Mouse (Mus musculus) yolk sac, embryonic 10.5 days (tissue): ENCODE data around the gene Dnah11.

ENCODE experiments used
- DNase-seq: peaks from one replicate; pipeline ENCODE4 v3.0.0-alpha.2; 2017; ENCODE audit warnings: low spot score

The Dnah11 gene

DNA sequence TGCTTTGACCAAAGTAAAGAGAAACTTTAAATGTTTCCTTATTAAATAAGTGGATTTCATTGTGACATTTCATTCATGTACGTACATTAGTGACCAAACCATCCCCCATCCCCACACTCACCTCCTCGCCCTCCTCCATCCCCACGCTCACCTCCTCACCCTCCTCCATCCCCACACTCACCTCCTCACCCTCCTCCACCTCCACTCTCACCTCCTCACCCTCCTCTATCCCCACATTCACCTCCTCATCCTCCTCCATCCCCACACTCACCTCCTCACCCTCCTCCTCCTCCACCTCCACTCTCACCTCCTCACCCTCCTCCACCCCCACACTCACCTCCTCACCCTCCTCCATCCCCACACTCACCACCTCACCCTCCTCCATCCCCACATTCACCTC is 337.6 kb downstream of the Dnah11 start:
- DNase-seq = no peak

DNA sequence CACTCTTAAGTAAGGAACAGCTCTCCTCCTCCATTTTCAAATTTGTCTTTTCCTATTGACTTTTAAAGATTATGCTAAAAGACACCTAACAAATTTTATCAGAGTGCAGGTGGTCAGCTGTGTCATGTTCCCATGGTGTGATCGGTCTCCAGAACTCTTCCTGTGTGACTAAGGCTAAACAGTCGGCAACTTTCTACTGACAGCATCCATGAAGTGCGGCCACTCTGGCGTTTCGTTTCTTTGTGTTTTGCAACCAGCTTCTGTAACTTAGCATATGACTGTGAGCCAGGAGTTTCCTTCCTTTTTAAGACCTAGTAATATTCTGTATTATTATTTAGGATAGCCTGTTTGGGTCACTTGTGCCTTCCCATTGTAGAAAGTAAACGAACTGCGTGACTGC is 338.0 kb downstream of the Dnah11 start:
- DNase-seq = no peak

DNA sequence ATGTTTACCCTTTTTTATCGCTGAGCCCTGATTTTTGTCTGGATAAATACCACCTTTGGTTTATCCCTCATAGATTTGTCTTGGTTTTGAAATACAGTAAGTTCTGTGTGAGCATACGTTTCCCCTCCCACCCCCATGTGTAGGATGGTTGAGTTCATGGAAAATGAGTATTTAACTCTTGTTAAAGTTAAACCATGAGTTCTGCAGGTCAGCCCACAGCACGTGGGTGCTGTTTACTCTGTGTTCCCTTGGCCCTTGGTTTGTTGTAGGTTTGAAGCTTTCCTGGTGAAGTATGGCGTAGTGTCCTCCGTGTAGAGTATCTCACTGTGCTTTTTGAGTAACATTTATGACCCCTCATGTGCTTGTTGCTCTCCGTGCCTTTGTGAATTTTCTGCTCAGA is 341.0 kb downstream of the Dnah11 start:
- DNase-seq = no peak

DNA sequence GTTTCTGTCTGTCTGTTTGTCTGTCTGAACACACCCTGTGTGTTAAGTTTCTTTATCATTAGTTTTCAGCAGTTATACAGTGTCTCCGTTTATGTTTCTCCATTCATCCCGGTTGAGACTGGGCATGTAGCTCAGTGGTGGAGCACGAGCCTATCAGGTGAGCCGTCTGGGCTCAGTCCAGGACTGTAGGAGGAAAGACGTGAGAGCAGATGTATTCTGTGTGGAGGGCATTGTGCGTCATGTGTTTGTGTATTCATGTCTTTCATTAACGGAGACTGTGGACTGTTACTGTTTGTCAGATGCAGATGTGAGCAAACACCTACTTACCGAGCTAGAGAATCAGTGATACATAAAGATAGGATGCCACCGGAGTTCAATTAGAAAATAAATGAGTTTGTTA is 341.8 kb downstream of the Dnah11 start:
- DNase-seq = no peak

DNA sequence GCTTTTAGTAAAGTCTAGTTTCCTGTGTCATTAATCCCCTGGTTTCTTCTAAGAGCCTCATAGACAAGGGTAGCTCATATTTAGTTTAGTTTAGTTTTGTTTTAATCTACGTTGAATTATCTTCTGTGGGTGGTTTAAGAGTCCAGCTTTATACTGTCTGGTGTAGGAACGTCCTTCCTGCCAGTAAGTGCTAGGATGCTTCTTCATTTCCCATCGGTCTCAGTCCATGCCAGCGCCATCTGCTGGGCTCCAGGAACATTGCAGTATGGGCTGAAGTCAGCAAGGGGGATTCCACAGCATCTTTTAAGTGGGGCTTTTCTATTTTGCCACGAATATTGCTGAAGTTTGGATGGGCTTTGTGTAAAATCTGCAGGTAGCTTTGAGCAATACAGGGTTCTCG is 345.5 kb downstream of the Dnah11 start:
- peak; percentile 8 for DNase-seq

DNA sequence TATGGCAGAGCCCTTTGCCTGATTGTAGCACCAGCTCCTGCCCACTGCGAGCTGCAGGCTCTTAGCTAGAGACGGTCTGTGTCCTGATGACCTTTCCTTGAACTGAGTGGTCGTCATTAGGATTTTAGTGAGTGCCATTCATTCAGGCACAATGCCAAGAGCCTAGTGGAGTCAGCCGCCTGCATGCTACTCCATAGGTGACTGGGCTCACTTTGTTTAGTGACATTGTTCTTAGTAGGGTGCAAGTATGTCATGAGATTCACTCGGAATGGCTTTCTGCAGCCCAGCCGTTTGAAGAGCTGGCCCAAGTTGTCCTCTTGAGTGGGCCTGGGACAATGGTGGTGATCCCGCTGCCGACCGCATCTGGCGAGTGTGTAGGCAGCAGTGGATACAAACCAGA is 348.4 kb downstream of the Dnah11 start:
- no peak for DNase-seq

DNA sequence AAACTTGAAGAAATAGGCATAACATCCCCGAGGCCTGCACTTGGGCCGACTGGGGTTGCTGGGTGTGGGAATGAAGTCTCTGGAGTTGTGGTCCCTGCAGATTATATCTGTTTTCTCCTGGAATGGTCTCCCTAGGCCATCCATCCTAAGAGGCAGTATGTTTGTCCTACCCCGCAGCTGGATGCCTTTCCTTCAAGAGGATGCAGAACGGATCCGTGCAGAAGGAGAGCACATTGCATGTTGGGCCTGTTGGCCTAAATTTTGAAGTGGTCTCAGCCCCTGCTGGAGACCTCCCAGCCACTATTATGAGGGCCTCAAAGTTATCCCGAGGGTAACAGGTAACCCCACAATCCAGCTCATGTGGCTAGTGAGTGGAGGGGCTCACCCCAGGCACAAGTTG is 350.2 kb downstream of the Dnah11 start:
- DNase-seq = no peak

DNA sequence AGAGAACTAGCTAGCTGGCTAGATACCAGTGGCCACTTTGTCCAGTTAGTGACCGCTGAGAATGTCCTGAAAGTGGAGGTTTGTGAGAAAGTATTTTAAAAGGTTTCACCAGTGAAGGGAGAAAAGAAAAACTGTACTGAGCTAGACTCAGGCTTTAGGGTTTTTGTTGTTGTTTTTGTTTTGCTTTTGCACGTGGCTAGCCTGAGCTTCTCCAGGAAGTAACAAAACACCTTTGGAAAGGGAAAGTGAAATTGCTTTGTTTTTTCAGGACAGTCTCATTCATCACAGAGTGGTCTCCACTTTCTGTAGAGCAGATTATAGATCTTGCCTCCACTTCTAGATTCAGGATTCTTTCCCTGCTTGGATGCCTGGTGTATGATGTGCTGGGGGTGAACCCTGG is 353.9 kb downstream of the Dnah11 start:
- no peak for DNase-seq

DNA sequence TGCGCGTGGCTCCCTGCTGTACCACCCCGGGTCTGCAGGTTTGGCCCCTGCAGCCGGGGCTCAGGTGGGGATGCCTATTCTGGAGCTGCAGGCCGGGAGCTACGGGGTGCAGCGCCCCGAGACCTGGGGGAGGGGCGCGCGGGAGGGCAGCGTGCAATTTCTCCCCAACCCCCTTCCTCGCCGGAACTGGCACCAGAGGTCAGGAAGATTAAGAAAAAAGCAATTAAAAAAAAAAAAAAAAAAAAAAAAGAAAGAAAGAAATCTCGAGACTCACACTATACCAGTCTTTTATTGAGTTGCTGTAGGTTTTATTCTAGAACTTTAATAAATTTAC is 354.8 kb downstream of the Dnah11 start:
- DNase-seq = no peak

DNA sequence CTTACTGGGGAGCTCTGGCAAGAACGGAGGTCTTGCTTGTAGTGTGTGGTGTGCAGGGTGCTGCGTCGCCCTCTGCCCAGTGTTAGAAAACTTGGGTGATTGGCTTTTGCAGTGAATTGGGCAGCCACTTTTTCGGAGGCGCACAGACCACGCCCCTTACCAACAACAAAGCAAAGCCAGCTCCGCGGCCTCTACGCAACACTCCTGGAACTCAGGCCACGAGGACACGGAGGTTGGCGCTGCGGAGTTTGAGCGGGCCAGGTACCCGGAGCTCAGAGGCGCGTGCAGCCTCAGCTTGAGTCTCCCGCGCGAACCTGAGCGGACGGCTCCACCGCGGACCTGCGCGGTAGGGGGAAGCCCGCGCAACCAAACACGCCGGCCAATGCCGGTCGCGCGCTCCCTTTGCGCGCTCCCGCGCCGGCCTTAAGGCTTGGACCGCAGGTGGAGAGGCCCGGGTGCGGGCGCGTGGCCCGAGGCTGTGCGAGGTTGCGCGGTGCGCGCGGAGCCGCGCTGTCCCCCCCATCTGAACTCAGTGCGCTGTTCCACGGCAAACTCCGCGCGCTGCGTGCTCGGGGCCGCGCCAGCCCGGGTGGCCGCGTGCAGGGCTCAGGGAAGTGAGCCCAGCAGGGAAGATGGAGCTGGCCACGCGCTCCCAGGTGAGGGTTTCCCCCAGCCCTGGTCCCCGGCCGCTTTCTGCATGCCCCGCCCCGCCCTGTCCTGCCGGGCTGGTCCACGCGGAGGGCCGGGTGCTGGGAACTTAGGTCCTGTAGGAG is 355.4 kb downstream of the Dnah11 start:
- peak; percentile 64 for DNase-seq

DNA sequence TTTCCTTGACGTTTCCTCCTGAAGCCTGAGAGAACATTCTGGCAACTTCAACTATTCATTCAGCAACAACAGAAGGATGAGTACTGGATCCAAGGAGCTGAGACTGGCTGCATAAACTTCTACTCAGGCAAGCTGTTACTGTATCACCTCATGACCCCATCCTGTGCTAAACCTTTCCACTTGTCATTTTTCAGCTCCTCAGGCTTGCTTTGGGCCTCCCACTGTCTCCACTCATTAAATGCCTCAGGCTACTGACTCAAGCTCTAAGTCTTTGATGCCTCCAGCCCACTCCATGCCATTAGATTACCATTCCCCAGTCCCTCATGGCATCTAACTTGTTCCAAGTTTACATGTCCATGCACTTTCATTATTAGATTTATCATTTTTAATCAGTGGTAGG is 356.2 kb downstream of the Dnah11 start:
- DNase-seq = no peak

DNA sequence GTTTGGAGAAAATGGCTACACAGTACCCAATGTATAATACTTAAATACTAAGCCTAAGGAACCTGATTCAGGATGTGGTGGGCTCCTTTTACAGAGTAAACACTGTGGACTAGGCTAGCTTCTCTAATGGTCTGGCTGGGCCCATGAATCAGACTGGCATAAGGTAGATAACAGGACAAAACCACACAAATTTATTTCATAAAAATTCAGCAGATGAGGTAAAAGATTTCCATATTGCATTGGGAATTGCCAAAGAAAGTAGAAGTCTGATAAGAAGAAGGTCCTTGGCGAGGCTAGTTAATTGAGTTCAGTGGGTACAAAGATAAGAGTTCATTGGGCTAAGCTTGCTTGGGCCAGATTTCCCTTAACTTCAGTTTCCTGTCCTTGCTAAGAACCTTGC is 358.1 kb downstream of the Dnah11 start:
- DNase-seq = no peak

DNA sequence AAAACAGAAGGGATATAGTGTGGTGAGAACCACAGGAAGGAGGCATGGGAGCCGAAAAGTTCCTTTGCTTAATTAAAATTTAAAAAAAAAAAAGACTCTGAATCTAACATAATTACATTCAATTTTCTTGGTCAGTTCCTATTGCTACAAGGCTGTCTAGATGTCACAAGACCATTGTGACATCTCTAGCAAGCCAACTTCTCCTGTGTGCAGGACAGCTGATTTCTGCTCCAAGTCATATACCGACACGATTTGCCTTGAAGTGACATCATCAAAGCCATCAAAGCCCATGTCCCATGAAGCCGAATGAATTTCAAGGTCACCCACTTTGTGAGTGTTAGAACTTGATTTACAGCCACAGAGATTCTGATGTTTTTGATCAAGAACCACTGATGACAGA is 361.5 kb downstream of the Dnah11 start:
- no peak for DNase-seq

DNA sequence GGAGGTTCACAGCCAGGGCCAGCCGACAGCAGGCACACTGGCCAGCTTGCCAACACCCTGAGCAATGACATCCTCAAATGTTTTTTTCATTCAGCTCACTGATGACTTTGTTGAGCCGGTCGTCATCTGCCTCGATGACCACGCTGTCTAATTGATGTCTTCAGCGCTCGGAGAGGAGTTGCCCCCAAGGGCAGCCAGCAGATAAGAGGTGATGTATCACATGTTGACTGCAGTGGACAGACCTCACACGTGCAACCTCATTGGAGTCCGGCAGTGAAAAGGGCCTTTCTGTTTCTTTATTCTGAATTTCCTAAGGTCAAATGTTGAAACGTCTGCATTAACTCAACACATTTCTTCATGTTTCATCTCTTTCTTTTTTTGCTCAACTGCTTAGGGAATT is 363.5 kb downstream of the Dnah11 start:
- DNase-seq = no peak

DNA sequence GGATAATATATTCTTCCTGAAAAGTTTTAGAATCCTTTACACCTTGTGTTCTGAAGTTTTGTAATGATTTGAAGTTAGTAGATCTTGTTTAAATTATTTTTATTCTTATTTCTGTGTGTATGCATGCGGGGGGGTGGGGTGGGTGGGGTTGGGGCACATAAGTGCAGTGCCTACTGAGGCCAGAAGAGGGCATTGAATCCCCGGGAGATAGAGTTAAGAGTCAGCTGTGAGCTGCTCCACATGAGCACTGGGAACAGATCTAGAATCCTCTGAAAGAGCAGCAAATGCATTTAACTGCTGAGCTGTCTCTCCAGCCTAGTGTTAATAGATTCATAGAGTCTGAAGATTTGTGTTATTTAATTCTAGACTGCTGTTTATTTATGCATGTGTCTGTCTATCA is 364.2 kb downstream of the Dnah11 start:
- DNase-seq = no peak

DNA sequence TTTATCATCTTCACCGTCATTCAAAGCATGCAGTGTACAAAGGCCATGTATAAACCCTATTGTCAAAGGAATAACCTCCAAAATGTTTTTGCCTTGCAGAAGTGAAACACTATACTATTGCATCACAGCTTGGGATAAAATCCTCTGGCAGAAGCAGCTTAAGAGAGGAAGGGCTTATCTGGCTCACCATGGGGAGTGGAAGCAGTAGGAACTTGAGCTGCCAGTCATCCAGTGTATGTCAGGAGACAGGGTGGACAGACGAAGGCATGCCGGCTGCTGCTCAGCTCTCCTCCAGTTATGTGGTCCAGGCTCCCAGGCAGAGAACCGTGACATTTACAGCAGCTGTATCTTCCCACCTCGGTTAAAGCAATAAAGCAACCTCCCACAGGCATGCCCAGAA is 366.7 kb downstream of the Dnah11 start:
- DNase-seq = no peak

DNA sequence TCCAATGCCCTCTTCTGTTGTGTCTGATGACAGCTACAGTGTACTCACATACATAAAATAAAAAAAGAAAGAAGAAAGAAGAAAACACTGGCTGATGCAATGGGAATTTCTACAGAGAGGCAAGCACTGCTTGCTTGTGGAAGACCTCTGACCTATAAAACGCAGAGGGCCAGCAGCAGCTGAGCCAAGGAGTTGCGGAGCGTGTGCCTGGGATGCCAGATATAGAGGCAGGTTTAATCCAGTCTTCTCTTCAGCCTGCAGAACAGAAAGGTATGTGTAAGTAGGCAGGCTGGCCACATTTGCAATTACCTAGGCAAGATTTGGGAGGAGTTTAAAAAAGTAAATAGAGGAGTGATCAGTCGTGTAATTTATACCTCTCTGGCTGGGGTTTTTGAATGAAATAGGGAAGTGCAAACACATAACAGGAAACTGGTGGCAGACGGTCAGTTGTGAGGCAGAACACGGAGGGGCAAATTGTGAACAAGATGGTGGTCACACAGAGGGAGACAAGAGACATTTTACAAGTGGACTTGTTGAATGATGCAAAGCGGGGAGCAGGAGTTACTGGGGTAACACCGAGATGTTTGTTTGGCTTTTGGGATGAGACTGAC is 367.4 kb downstream of the Dnah11 start:
- no peak for DNase-seq

DNA sequence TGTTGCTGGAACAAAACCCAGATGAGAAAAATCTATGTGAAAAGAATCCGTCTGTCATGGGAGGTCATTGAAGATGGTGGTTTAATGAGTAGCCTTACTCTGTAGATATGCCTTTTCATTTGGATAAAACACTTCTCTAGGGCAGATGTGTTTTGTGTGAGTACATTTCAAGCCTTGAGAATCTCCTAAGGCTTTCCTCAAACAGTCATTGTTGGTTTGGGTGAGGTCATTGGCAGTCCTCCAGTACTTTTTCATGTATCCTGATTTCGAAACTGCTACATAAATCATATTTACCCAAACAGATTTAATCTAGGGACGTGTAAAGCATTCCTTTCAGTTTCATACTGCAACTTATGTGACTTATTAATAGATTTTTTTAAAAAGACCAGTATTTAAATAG is 370.5 kb downstream of the Dnah11 start:
- no peak for DNase-seq
